Mouse (Mus musculus): Measurements from ENCODE around the gene Egfl8.

- TF ChIP-seq CTCF (IDR thresholded peaks at IDR 0.05) (no peak), EP300 (IDR thresholded peaks at IDR 0.05) (no peak)
These were observed 37.2 kb upstream of the Egfl8 start for GRCm38 (mm10) chr17:34652985-34653384.
